In genomic region chr4:59569538-59569937, GRCm38 (mm10) we compare ENCODE assay signal across 1 mouse cellular context.
TF ChIP-seq lines count a peak whose summit lies in the region.

No protein-coding gene starts in this region.

TF ChIP-seq in CH12.LX, 34 proteins besides CTCF, POLR2A, EP300 and RAD21 (continued from another document):
- TF ChIP-seq TBP (conservative IDR thresholded peaks at IDR 0.05; ENCODE audit: low read depth, low read length) (no peak), UBTF (IDR thresholded peaks at IDR 0.05; ENCODE audit: low read depth, low read length) (no peak), MEF2A (IDR thresholded peaks at IDR 0.05; ENCODE audit: borderline replicate concordance, low read depth, low read length) (no peak), TCF12 (IDR thresholded peaks at IDR 0.05; ENCODE audit: low read depth, low read length) (no peak), ELF1 (IDR thresholded peaks at IDR 0.05; ENCODE audit: low read depth, low read length) (no peak), ZC3H11A (IDR thresholded peaks at IDR 0.05; ENCODE audit: low read depth, low read length) (peak; percentile 97), MAX (IDR thresholded peaks at IDR 0.05; ENCODE audit: low read length) (no peak), ZMIZ1 (IDR thresholded peaks at IDR 0.05; ENCODE audit: low read depth, low read length) (no peak), IRF4 (IDR thresholded peaks at IDR 0.05; ENCODE audit: low read depth, low read length) (peak; percentile 40; the same call in 1 of the 2 replicates)
